Mouse (Mus musculus) liver, postnatal 0 days (tissue): ENCODE results near the gene Klhl32.

Experiments
- CTCF ChIP-seq: sonication (generic); IDR thresholded peaks from 2 replicates; pipeline ENCODE4 v1.5.1; 2016; ENCODE audit warnings: antibody characterized with exemption, low read depth
- EP300 ChIP-seq: IDR thresholded peaks from 2 replicates; pipeline ENCODE4 v1.6.1; 2016; ENCODE audit warnings: antibody characterized with exemption, low read depth, mild to moderate bottlenecking

DNA sequence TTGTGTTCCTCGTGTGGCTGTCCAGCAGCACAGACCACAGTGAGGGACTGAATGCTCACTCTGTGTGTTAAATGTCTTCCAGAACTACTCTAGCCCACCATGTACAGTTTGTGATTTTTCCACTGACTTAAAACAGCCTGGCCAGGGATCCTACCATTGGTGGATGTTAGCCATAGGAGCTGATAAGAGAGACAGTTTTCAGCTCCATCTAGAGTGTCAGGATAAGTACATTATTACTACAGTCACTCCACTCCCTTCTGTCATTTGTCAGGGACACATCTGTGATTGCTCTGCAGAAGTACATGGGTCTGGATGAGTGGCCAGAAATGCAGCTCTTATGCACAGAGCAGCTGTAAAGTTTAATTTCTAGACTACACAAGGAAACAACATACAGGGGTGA, 223.1 kb downstream of the Klhl32 start:
- TF ChIP-seq CTCF (no peak), EP300 (no peak)
